Mouse (Mus musculus) c-Kit-positive CD71-negative TER-119-negative erythroid progenitor cells, embryonic 14.5 days (primary cell): ENCODE results near the gene Abhd6.

ENCODE experiments used
- DNase-seq: peaks from one replicate; pipeline ENCODE4 v3.0.0-alpha.2; 2013; ENCODE audit warnings: low read depth

The Abhd6 gene

DNA sequence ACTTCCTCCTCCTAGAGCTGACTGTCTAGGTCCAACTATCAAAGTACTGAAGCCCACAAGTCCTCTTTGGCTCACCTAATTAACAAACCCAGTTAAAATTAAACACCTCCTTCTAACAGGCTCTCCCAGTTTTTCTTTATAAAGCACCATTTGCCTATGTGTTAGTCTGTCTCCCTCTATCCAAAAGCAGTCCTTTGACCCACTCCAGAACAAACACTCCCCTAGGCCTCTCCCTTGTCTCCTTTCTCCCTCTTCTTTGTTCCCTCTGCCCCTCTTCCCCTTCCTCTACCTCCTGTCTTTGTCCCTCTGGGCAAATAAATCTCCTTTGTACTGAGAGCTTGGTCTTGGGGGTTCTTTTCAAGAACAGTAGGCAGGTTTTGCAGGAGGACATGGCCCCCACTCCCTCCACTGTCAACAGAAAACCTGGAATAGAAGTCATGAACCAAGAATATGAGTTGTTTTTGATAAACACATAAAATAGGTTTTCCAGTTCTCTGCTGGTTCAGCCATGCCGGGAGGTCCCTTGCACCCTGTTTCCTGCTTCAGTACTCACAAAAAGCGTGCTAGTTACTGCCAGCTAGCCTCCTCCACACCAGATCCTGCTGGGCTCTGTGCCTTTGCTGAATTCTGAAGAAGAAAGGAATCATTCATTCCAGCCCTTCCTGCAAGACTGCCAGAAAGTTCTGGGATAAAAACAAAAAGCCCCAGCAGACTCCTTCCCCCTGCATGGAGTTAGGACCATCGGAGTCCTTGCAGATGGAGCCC is 60.0 kb downstream of the Abhd6 start:
- no peak for DNase-seq

DNA sequence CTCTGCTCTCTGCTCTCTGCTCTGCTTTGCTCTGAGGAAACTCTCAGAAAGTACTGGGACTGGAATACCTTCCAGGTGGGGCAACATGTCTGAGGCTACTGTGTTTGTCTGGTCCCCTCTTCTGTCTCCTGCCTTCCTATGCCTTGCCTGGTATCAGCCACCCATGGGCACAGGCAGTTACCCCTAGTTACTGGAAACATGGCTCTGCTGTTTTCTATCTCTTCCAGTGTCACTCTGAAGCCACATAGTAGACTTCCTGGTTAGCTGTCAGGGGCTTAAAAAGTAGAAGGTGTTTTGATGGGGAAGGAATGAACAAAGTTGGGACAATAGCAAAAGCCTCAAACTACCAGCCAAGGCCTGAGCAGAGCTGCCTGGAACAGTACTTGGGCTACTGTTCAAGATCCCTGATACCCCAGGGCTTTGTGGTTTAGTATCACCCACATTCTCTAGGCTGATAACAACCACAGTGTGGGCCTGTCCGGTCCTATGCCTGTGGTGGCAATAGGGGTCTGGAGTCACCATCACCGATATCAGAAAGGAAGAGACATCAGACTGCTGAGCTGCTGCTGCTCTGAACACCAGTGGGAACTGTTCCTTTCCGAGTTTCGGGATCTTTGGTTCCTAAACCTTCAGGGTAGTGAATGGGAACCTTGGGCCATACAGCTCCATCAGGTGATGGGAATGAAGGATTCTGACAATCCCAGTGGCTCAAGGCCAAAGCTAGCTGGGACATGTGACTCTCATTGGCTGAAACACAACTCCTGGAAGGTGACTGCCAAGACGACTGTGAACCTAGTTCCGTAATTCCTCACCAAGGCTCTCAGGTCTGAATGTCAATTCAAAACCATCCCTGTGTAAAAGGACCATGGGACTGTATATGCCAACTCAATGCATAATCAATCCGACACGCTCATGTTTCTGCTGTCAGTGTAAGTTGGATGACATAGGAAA is 61.4 kb downstream of the Abhd6 start:
- DNase-seq: no peak

DNA sequence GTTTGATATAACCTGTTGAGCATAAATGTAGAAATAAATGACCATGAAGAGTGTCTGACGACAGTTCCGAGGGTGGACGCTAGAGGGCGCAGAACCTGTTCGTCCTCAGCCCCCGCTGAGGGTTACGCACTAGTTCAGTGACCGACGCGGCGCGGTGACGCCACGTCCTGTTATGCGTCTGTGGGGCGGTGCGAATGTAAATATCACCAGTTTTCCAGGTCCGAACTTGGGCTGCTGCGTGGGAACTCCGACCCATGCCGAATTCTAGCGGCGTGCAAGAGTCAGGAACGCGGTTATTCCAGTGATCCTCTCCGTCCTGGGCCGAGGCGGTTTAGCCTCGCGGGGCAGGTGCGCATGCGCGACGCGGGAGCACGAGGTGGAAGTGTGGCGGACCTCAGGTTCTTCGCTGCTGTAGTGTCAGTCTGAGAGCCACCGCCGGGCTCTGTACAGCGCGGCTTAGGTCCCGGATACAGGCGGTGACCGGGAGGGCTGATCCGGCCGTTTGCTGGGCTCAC is 77.5 kb downstream of the Abhd6 start, which contains the start of gene Rpp14:
Gene Rpp14 (plus strand): TSS at position 203 of the 515 bp plus-strand sequence.
- peak; percentile 93 for DNase-seq

DNA sequence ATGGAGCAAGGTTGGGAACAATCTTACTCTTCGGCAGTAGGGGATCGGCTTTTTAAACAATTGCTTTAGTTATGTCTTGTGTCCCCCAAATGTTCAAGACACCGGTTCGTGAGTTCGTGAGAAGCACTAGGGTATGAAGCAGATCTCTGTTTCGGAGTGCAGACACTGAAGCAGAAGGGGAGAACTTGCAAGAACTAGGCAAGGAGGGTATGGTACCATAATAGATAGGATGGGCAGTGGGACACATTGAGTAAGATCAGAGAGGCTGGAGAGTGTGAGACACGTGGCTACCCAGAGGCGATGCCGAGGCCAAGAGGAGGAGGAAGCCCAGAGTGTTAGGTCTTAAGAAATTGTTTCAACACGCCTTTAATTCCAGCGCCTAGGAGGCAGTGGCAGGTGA is 78.0 kb downstream of the Abhd6 start:
- DNase-seq: no peak

- DNase-seq: no peak
These were observed 80.2 kb downstream of the Abhd6 start for GRCm38 (mm10) chr14:8082949-8083348.

GRCm38 (mm10) chr14:8089016-8089415 is 86.3 kb downstream of the Abhd6 start:
- no peak for DNase-seq

- no peak for DNase-seq
These were observed 89.9 kb downstream of the Abhd6 start for GRCm38 (mm10) chr14:8092573-8092972.

DNA sequence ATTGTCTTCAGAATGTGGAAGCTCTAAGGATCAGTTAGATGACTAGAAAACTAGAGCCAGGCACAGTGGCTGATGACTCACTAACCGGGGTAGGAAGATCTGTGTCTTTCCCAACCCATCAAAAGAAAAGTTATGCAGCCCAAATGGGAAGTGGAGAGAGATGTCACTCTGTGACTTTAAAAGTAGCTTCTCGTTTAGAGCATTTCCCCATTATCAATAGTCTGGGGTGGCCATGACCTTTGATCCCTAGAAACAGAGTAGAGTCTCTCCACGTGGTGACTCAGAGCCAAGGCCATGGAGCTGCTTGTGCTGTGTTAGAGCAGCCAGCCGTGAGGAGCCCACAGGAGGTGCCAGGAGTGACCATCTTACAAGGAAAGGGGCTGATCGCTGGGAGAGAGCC is 90.7 kb downstream of the Abhd6 start:
- no peak for DNase-seq

- DNase-seq: no peak
These were observed 92.3 kb downstream of the Abhd6 start for GRCm38 (mm10) chr14:8094931-8095561.

DNA sequence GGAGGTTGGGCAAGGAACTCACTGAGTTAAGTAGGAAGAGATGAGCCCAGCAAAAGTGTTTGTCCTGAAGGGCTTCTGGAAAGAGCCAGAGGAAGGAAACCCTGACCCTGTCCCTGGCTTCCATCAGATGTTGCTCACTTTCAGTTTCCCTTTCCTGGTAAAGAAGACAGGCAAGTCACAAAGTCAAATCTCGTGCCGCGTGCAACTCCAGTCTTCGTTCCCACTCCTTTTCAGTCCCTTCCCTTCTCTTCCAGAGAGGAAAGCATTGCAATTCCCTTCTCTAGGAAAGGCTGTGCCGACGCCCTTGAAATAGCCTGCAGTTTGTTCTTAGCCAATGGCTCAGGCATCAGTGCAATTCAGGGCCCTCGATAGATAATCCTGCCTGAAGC is 92.9 kb downstream of the Abhd6 start:
- no peak for DNase-seq

DNA sequence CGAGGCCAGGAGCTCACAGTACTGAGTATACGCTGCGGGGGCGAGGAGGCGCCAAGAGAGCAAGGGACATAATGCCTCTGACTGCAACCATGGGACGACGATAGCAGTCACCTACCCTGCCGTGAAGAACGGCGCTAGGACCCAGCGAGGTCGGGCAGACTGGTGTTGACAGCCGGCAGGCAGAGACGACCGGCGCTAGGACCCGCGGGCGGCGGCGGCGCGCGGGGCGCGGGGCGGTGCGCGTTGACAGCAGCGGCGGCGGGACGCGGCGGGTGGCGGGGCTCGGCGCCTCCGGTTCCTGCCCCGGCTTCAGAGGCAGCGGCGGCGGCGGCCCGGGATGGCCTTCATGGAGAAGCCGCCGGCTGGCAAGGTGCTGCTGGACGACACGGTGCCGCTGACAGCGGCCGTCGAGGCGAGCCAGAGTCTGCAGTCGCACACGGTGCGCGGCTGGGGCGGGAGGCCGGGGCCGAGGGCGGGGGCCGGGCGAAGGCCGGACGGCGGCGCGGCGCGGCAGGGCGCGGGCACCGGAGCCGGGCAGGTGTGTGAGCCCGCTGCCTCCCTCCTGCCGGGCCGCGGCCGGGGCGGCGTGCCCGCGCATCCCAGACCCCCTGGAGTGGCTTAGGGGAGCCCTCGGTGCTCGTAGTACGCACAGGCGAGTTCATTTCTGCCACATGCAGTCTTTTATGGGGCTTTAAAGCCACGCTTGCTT is 95.4 kb downstream of the Abhd6 start, which contains the start of gene Pxk:
Gene Pxk (plus strand): TSS at position 234 of the 709 bp plus-strand sequence.
- DNase-seq: peak; percentile 68

- no peak for DNase-seq
These were observed 95.9 kb downstream of the Abhd6 start for GRCm38 (mm10) chr14:8098687-8098995.

- no peak for DNase-seq
These were observed 96.9 kb downstream of the Abhd6 start for GRCm38 (mm10) chr14:8099561-8100021.

GRCm38 (mm10) chr14:8101886-8102285 is 99.2 kb downstream of the Abhd6 start:
- DNase-seq: no peak

- no peak for DNase-seq
These were observed 100.0 kb downstream of the Abhd6 start for GRCm38 (mm10) chr14:8102676-8103075.
